Mouse (Mus musculus) stomach, postnatal 0 days (tissue): ENCODE measurements around the gene Treh. TPM values are rescaled to one million over a fixed set of nuclear protein-coding genes. Genes with fewer than 3 reads are reported as not detected.

Source experiments
- ATAC-seq: fragments of 200-750 bp; cut with Nextera tagmentation; 2 replicates; pipeline ENCODE4 v1.8.0; 2017; ENCODE audit not compliant: low FRiP score, low TSS enrichment
- DNase-seq: peaks from one replicate; pipeline ENCODE4 v3.0.0-alpha.2; 2016; ENCODE audit warnings: low spot score
- H3K27ac ChIP-seq: fragments of 300-500 bp; sonication (generic); replicated peaks from 2 replicates; pipeline ENCODE4 v1.5.1; 2014; ENCODE audit warnings: mild to moderate bottlenecking, control low read depth
- H3K27me3 ChIP-seq: fragments of 300-500 bp; sonication (generic); 2 replicates; pipeline ENCODE4 v1.6.1; 2014; ENCODE audit warnings: low read length; ENCODE audit not compliant: control insufficient read depth, insufficient read depth
- H3K36me3 ChIP-seq: fragments of 300-500 bp; sonication (generic); 2 replicates; pipeline ENCODE4 v1.6.1; 2014; ENCODE audit warnings: low read length, mixed read lengths; ENCODE audit not compliant: control insufficient read depth, insufficient read depth
- H3K4me1 ChIP-seq: fragments of 300-500 bp; sonication (generic); replicated peaks from 2 replicates; pipeline ENCODE4 v1.6.1; 2014; ENCODE audit warnings: antibody characterized with exemption; ENCODE audit not compliant: control insufficient read depth, insufficient read depth
- H3K4me2 ChIP-seq: fragments of 300-500 bp; sonication (generic); replicated peaks from 2 replicates; pipeline ENCODE4 v1.6.1; 2014; ENCODE audit warnings: low read depth, mild to moderate bottlenecking, control low read depth, moderate library complexity
- H3K4me3 ChIP-seq: fragments of 300-500 bp; sonication (generic); 2 replicates; pipeline ENCODE4 v1.5.1; 2014; ENCODE audit warnings: low read depth, low read length, control low read depth
- H3K9ac ChIP-seq: fragments of 300-500 bp; sonication (generic); 2 replicates; pipeline ENCODE4 v1.6.1; 2014; ENCODE audit warnings: mild to moderate bottlenecking, low read length, control low read depth, mixed read lengths
- H3K9me3 ChIP-seq: fragments of 300-500 bp; sonication (generic); 2 replicates; pipeline ENCODE4 v1.6.1; 2016; ENCODE audit warnings: low read length; ENCODE audit not compliant: control insufficient read depth
- CTCF ChIP-seq: IDR thresholded peaks from 2 replicates; pipeline ENCODE4 v1.5.1; 2016; ENCODE audit warnings: antibody characterized with exemption, low read depth, mild to moderate bottlenecking, moderate library complexity
- EP300 ChIP-seq: optimal IDR thresholded peaks from 2 replicates; pipeline ENCODE3; 2016; ENCODE audit warnings: antibody characterized with exemption
- WGBS: fragments of 180-500 bp; shearing (Covaris S2); extraction: QIAGEN DNeasy Blood & Tissue Kit; methylation state at CpG from one replicate; pipeline ENCODE4 v1.1.7; 2014; 5-methylcytosine and 5-hydroxymethylcytosine counted together
- polyA plus RNA-seq: library from polyadenylated mRNA; unstranded; fragments of >200 nt; fragmentation: Nextera tagmentation; extraction: Ambion mirVana; gene quantifications from 2 replicates; pipeline ENCODE4 v1.2.1, GENCODE M21; 2015

The Treh gene
- polyA plus RNA-seq, 1 experiment from 2014 or later = not detected

DNA sequence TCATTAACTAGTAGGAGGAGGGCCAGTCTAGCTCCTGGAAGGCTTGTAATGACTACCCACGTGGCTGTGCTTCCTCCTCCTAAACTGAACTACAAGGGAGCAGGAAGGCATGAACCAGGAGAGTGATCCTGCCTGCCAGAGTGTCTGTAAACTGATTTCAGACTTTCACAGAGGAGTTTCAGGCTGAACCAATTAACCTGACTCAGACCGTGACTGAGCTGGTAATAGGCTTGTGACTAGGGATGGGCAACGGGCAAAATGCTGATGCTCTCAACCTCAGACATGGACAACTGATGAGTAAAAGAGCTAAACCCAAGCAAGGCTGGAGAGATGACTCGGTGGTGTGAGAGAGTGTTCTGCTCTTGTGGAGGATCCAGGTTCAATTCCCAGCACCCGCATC is 54.4 kb downstream of the Treh start:
- no peaks in the 10 kb centered on the region for H3K36me3 ChIP-seq
- H3K9me3 ChIP-seq = no peaks in the 10 kb centered on the region
- no peak overlapping the region for H3K4me2 ChIP-seq
- DNase-seq (no peak), ATAC-seq (no peak)
- H3K9ac ChIP-seq = no peak overlapping the region
- H3K4me3 ChIP-seq = no peak overlapping the region
- H3K27me3 ChIP-seq = no peaks in the 10 kb centered on the region
- H3K4me1 ChIP-seq = no peaks in the 10 kb centered on the region; the same call in 1 of the 2 replicates
- 67% methylated on average over 5 of the region's 5 CpGs for WGBS
- H3K27ac ChIP-seq = no peak overlapping the region
- TF ChIP-seq EP300 (no peak), CTCF (no peak)

DNA sequence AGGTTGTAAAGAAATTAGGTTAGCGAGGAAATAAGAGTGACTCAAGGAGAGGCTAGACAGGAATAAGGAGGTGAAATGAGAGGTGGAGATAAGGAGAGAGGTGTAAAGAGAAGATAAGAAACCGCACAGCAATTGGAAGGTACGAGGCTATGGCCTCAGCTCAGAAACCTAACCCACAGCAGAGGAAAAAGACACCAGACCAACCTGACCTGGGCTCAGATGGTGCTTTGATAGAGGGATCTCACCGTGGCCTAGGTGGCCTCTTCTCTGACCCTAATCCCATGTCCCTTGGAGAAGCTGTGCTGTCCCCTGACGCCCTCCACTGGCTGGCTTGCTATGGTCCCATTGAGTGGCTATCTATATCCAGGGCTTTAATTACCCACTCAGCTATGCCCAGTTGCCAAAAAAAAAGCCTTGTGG is 59.1 kb downstream of the Treh start:
- ATAC-seq (no peak), DNase-seq (no peak)
- WGBS = 66% methylated on average over 5 of the region's 5 CpGs
- no peaks in the 10 kb centered on the region for H3K9me3 ChIP-seq
- H3K4me2 ChIP-seq = no peak overlapping the region
- H3K9ac ChIP-seq = no peak overlapping the region
- H3K4me3 ChIP-seq = no peak overlapping the region
- no peaks in the 10 kb centered on the region for H3K36me3 ChIP-seq
- TF ChIP-seq EP300 = no peak
- TF ChIP-seq CTCF = 0 out of 2 replicates have a peak, but pooled peaks have one; percentile 12
- peaks cover 4% of the 10 kb centered on the region for H3K4me1 ChIP-seq
- no peaks in the 10 kb centered on the region for H3K27me3 ChIP-seq
- no peak overlapping the region for H3K27ac ChIP-seq

DNA sequence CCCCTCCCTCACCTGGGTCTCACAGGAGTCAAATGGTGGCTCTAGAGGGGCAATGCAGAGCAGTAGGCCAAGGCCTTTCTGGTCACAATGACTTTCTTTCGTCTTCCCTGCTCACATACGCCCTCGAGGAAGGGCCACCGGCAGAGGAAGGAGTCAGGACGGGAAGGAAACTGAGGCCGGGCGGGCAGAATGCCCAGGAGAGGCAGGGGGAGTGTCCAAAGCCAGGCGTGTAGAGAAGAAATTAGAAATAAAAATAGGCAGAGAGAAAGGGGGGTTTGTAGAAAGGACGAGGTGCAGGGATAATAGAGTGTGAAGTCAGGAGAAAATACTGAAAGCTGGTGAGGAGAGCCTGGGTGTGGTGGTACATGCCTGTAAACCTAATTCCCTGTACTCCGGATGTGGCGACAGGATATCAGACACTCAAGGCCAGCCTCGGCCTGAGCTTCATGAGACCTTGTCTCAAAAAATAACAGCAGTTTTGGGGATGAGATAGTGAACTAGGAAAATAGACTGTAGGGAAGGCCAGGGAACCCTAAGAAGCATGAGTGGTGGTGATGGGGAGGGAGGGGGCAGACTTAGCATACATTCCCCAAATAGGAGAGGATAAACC is 60.0 kb downstream of the Treh start:
- peak overlapping the region; percentile 79 for H3K27ac ChIP-seq
- H3K27me3 ChIP-seq = no peaks in the 10 kb centered on the region
- no peaks in the 10 kb centered on the region for H3K36me3 ChIP-seq
- H3K9ac ChIP-seq = peak overlapping the region; percentile 65; the same call in 1 of the 2 replicates
- H3K4me2 ChIP-seq = peak overlapping the region; percentile 77
- WGBS = 71% methylated on average over 12 of the region's 12 CpGs
- no peak for TF ChIP-seq CTCF
- TF ChIP-seq EP300 = no peak
- H3K4me3 ChIP-seq = peak overlapping the region; percentile 63
- DNase-seq (no peak), ATAC-seq (no peak)
- no peaks in the 10 kb centered on the region for H3K9me3 ChIP-seq
- H3K4me1 ChIP-seq = peaks cover 4% of the 10 kb centered on the region

DNA sequence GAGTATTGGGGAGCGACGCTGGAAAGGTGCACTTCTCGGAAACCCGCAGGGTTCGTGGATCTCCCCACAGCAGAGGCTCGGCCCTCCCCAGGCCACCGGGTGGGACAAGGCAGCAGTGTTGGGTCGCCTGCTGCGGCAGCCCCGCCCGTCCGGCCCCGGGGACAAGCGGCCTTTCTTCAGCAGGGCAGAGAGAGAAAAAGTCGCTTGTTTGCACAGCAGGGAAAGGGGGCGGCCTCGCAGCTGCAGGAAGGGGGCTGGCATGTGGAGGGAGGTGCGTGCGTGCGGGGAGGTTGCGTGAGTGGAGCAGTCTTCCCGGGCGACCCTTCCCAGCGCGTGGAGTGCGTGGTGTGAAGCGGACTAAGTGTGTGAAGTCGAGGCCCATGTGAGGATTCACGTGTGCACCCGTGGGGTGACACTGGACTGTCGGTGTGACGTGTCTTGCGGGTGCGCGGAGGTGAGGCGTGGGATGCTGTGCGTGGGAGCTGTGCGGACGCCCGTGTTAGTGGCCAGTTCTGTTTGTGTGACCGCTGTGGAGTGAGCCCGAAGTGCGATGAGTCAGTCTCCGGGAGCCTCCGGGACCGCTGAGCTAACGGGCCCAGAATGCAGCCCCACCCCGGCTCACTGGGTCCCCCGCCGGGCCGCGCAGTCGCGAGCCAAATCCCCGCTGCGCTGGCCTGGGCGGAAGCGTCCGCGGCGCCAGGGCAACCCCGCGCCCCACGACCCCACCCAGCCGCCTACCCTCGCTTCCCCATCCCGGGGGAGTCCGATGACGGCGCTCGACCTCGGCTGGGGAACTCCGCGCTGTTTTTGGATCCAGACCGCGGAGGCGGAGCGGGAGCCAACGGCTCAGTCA is 60.9 kb downstream of the Treh start:
- TF ChIP-seq EP300 (no peak), CTCF (no peak)
- 1% methylated on average over 76 of the region's 79 CpGs for WGBS
- Histone ChIP-seq H3K4me1 (peaks cover 4% of the 10 kb centered on the region), H3K4me2 (peak overlapping the region; percentile 77), H3K36me3 (no peaks in the 10 kb centered on the region), H3K9me3 (no peaks in the 10 kb centered on the region), H3K4me3 (peak overlapping the region; percentile 63), H3K27me3 (no peaks in the 10 kb centered on the region), H3K9ac (peak overlapping the region; percentile 65), H3K27ac (peak overlapping the region; percentile 79)
- ATAC-seq (peak; percentile 62), DNase-seq (peak; percentile 63)

DNA sequence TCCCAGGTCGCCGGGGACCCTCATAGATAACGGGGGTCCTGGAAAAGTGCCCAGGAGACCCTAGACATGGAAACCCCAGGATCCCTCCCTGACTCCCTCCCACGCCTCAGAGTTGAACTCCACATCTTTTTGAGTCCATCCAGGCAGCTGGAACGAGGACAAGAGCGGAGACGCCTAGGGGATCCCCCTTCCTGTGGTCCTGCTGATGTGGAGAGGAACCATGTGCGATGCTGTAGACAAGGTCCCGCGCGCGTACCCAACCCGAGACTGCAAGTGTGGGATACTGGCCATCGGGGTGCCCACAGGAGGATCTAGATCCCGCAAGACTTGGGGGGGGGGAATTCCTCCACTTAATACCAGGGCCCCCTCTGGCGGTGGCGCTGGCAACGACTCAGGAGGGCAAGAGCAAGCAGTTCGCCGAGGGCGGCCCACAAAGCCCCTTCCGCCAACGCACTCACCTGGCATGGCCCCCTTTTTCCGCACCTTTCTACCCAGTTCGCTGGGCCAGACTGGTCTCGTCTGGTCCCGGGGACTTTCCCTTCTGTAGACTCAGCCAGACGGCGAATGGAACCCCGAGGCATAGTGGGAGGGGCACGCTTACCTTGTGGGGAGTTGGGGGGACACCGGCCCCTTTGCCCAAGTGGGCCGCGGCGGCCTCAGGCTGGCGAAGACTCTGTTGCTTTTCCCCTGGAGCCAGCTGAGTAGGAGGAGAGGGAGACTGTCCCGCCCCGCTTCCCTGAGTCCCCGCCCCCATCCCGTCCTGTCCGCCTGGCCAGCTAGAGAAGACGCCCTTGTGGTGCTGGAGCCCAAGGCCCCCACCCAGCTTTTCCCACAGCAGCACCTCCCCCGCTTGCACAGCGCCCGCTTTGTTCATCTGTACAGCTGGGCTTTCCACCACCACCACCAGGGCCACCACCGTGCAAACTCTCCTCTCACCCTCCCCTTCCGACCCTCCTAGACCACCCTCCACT is 61.8 kb downstream of the Treh start, which contains the start of gene Phldb1:
Gene Phldb1, minus strand, starts transcription at position 675 of the 971 bp plus-strand sequence.
- peak within 1 kb of the TSS; percentile 79 for H3K27ac ChIP-seq
- TF ChIP-seq EP300 (no peak), CTCF (peak; percentile 70)
- no peaks in the 10 kb centered on the region for H3K36me3 ChIP-seq
- ATAC-seq (peak; percentile 74), DNase-seq (peak; percentile 80)
- WGBS = 1% methylated on average over 39 of the region's 47 CpGs
- peaks cover 4% of the 10 kb centered on the region for H3K4me1 ChIP-seq
- peak within 1 kb of the TSS; percentile 65 for H3K9ac ChIP-seq
- peak within 1 kb of the TSS; percentile 77 for H3K4me2 ChIP-seq
- no peaks in the 10 kb centered on the region for H3K9me3 ChIP-seq
- no peaks in the 10 kb centered on the region for H3K27me3 ChIP-seq
- peak within 1 kb of the TSS; percentile 63 for H3K4me3 ChIP-seq
